18 mouse cellular contexts compared by ENCODE assay signal in the genomic region with DNA sequence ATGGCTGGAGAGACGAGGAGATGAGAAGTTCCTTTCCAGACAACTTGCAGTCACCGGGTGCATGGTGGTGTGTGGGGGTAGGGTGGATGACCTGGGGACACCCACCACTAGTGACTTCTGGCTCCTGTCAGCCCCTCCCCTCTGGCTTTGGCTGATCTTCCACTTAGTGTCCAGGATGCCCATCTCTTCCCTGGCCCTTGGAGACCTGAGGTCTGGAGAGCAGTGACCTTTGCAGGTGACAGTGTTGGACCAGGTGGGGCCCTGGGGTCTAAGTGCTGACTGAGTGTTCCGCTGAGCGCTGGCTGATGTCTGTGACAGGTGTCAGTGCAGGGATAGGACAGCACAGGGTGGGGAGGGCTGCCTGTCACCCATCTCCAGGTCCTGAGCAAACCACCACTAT. TPM values are rescaled to one million over a fixed set of nuclear protein-coding genes. Genes with fewer than 3 reads are reported as not detected.
DNase-seq lines count a peak whose midpoint lies in the region; ATAC-seq and TF ChIP-seq lines count a peak whose summit lies in the region.
"Had no signal": no experiment of that assay in that cellular context is flagged by ENCODE, and none has a peak within 500 bp of the region (broad histone marks: within the 10 kb centered on the region; RNA-seq: fewer than 3 reads in every experiment).

No protein-coding gene starts in this region.

- TF ChIP-seq EP300 in heart, postnatal 0 days (IDR thresholded peaks at IDR 0.05; ENCODE audit: low read depth) = no peak

- DNase-seq in kidney, adult 9 months = peak; percentile 11
- no peak for DNase-seq in kidney, adult 11 months
- DNase-seq in heart, embryonic 10.5 days (ENCODE audit: low spot score) = no peak
- DNase-seq in heart, postnatal 0 days (ENCODE audit: low spot score) = no peak
- no peak for DNase-seq in natural killer cell, adult 2 months (ENCODE audit: low spot score in 2 of 2)
- DNase-seq: adrenal gland, postnatal 36 days; cerebellum, adult 18-20 months; layer of hippocampus, adult 9-11 months; lung, adult 2 months had no signal

- 34% methylated on average over 4 of the region's 4 CpGs for WGBS in heart, embryonic 10.5 days
- WGBS in heart, postnatal 0 days = 27% methylated on average over 4 of the region's 4 CpGs
- 65% methylated on average over 4 of the region's 4 CpGs for WGBS in stomach, embryonic 14.5 days
- WGBS in forebrain, embryonic 13.5 days = 78% methylated on average over 4 of the region's 4 CpGs

- ATAC-seq in heart, postnatal 0 days (ENCODE audit: insufficient read depth, low read depth) = no peak
- no peak for ATAC-seq in stomach, embryonic 14.5 days (ENCODE audit: insufficient number of reproducible peaks, insufficient read depth, low FRiP score, low read depth)
- no peak for ATAC-seq in forebrain, embryonic 13.5 days
- ATAC-seq: midbrain, embryonic 13.5 days had no signal

- TF ChIP-seq CTCF in heart, postnatal 0 days (IDR thresholded peaks at IDR 0.05; ENCODE audit: low read depth) = no peak

- H3K9ac ChIP-seq in heart, postnatal 0 days (replicated peaks; ENCODE audit: low read depth, low read length) = peak overlapping the region; percentile 74
- no peak overlapping the region for H3K9ac ChIP-seq in stomach, embryonic 14.5 days (replicated peaks; ENCODE audit: low read depth, low read length)
- no peak overlapping the region for H3K9ac ChIP-seq in forebrain, embryonic 13.5 days

- peaks cover 38% of the 10 kb centered on the region for H3K27me3 ChIP-seq in heart, embryonic 10.5 days (ENCODE audit: insufficient read depth, poor library complexity, severe bottlenecking)
- H3K27me3 ChIP-seq in heart, postnatal 0 days (ENCODE audit: control insufficient read depth, insufficient read depth, low read length) = no peaks in the 10 kb centered on the region
- peaks cover 9% of the 10 kb centered on the region; the same call in 1 of the 2 replicates for H3K27me3 ChIP-seq in stomach, embryonic 14.5 days (ENCODE audit: control insufficient read depth, insufficient read depth, low read length)
- H3K27me3 ChIP-seq in forebrain, embryonic 13.5 days = peaks cover 47% of the 10 kb centered on the region

- peak overlapping the region; percentile 60 for H3K4me3 ChIP-seq in heart, embryonic 10.5 days
- peak overlapping the region; percentile 51 for H3K4me3 ChIP-seq in heart, postnatal 0 days (ENCODE audit: low read depth, low read length)
- peak overlapping the region; percentile 5 for H3K4me3 ChIP-seq in stomach, embryonic 14.5 days (ENCODE audit: low read depth, low read length)
- H3K4me3 ChIP-seq in forebrain, embryonic 13.5 days = no peak overlapping the region
- H3K4me3 ChIP-seq: midbrain, embryonic 13.5 days; neural tube, embryonic 13.5 days had no signal

- no peaks in the 10 kb centered on the region for H3K9me3 ChIP-seq in heart, embryonic 10.5 days
- H3K9me3 ChIP-seq in heart, postnatal 0 days (replicated peaks; ENCODE audit: control insufficient read depth, low read length) = no peaks in the 10 kb centered on the region
- H3K9me3 ChIP-seq in stomach, embryonic 14.5 days (ENCODE audit: control insufficient read depth, low read depth, low read length) = no peaks in the 10 kb centered on the region
- H3K9me3 ChIP-seq in forebrain, embryonic 13.5 days (replicated peaks) = no peaks in the 10 kb centered on the region
- H3K9me3 ChIP-seq: midbrain, embryonic 13.5 days; neural tube, embryonic 13.5 days had no signal

- H3K4me2 ChIP-seq in heart, postnatal 0 days (ENCODE audit: low read depth, low read length) = peak overlapping the region; percentile 62
- H3K4me2 ChIP-seq in stomach, embryonic 14.5 days (replicated peaks; ENCODE audit: low read depth, low read length) = peak overlapping the region; percentile 29
- H3K4me2 ChIP-seq in forebrain, embryonic 13.5 days = no peak overlapping the region
- H3K4me2 ChIP-seq: neural tube, embryonic 13.5 days had no signal

- peaks cover 16% of the 10 kb centered on the region for H3K36me3 ChIP-seq in heart, embryonic 10.5 days
- H3K36me3 ChIP-seq in heart, postnatal 0 days (replicated peaks; ENCODE audit: control insufficient read depth, insufficient read depth, low read length) = no peaks in the 10 kb centered on the region
- H3K36me3 ChIP-seq in stomach, embryonic 14.5 days (ENCODE audit: control insufficient read depth, insufficient read depth, low read length) = peaks cover 7% of the 10 kb centered on the region; the same call in 1 of the 2 replicates
- H3K36me3 ChIP-seq in forebrain, embryonic 13.5 days (ENCODE audit: poor library complexity, severe bottlenecking) = peaks cover 8% of the 10 kb centered on the region

- H3K4me1 ChIP-seq in heart, embryonic 10.5 days = peaks cover 71% of the 10 kb centered on the region
- H3K4me1 ChIP-seq in heart, postnatal 0 days (ENCODE audit: control insufficient read depth, insufficient read depth) = peaks cover 23% of the 10 kb centered on the region; the same call in 1 of the 2 replicates
- H3K4me1 ChIP-seq in stomach, embryonic 14.5 days (ENCODE audit: control insufficient read depth, insufficient read depth, low read length) = peaks cover 9% of the 10 kb centered on the region
- H3K4me1 ChIP-seq in forebrain, embryonic 13.5 days = peaks cover 23% of the 10 kb centered on the region

- H3K27ac ChIP-seq in heart, embryonic 10.5 days = peak overlapping the region; percentile 97
- H3K27ac ChIP-seq in heart, postnatal 0 days (ENCODE audit: low read depth) = peak overlapping the region; percentile 98
- H3K27ac ChIP-seq in stomach, embryonic 14.5 days (ENCODE audit: low read length) = peak overlapping the region; percentile 67
- no peak overlapping the region for H3K27ac ChIP-seq in forebrain, embryonic 13.5 days
- H3K27ac ChIP-seq: midbrain, embryonic 13.5 days; neural tube, embryonic 13.5 days had no signal

RNA-seq across cellular contexts. Expression of gene Nmrk2, which starts 6.6 kb away (rescaled TPM):
- polyA plus RNA-seq in heart, embryonic 10.5 days (2016; fragmentation: Nextera tagmentation; extraction: Ambion mirVana) = 2.7 and 3.8 TPM in 2 replicates
- 30.5 and 35.2 TPM in 2 replicates for total RNA-seq in heart, postnatal 0 days (2014; rRNA removed; ENCODE audit: low replicate concordance)
- 13.0 and 14.2 TPM in 2 replicates for polyA plus RNA-seq in heart, postnatal 0 days (2015; fragmentation: Nextera tagmentation; extraction: Ambion mirVana)
- 0.14 and 0.35 TPM in 2 replicates for polyA plus RNA-seq in stomach, embryonic 14.5 days (2014; fragmentation: Nextera tagmentation; extraction: Ambion mirVana)
- polyA plus RNA-seq in forebrain, embryonic 13.5 days (2015; fragmentation: Nextera tagmentation; extraction: Ambion mirVana) = not detected in 2 replicates
- total RNA-seq: adrenal gland, postnatal 36 days had no signal
- polyA plus RNA-seq: hindbrain, embryonic 11.5 days; kidney, embryonic 14.5 days; neural tube, embryonic 13.5 days; urinary bladder, adult 2 months had no signal

RNA-seq across cellular contexts. Expression of gene 4930442H23Rik, which starts 11.7 kb away (rescaled TPM):
- not detected in 2 replicates for polyA plus RNA-seq in heart, embryonic 10.5 days (2016; fragmentation: Nextera tagmentation; extraction: Ambion mirVana)
- not detected in 2 replicates for total RNA-seq in heart, postnatal 0 days (2014; rRNA removed; ENCODE audit: low replicate concordance)
- 0.12 TPM in 1 of 2 replicates, not detected in the other for polyA plus RNA-seq in heart, postnatal 0 days (2015; fragmentation: Nextera tagmentation; extraction: Ambion mirVana)
- not detected in 2 replicates for polyA plus RNA-seq in stomach, embryonic 14.5 days (2014; fragmentation: Nextera tagmentation; extraction: Ambion mirVana)
- polyA plus RNA-seq in forebrain, embryonic 13.5 days (2015; fragmentation: Nextera tagmentation; extraction: Ambion mirVana) = not detected in 2 replicates
- total RNA-seq: adrenal gland, postnatal 36 days had no signal
- polyA plus RNA-seq: embryonic facial prominence, embryonic 14.5 days; hindbrain, embryonic 11.5 days; kidney, embryonic 14.5 days; limb, embryonic 11.5 days; lung, adult 2 months; neural tube, embryonic 13.5 days; urinary bladder, adult 2 months had no signal

RNA-seq across cellular contexts. Expression of gene Dapk3, which starts 12.5 kb away (rescaled TPM):
- 56.3 and 78.7 TPM in 2 replicates for polyA plus RNA-seq in heart, embryonic 10.5 days (2016; fragmentation: Nextera tagmentation; extraction: Ambion mirVana)
- total RNA-seq in heart, postnatal 0 days (2014; rRNA removed; ENCODE audit: low replicate concordance) = 56.5 and 72.7 TPM in 2 replicates
- 29.0 and 31.7 TPM in 2 replicates for polyA plus RNA-seq in heart, postnatal 0 days (2015; fragmentation: Nextera tagmentation; extraction: Ambion mirVana)
- polyA plus RNA-seq in stomach, embryonic 14.5 days (2014; fragmentation: Nextera tagmentation; extraction: Ambion mirVana) = 48.9 and 58.7 TPM in 2 replicates
- polyA plus RNA-seq in forebrain, embryonic 13.5 days (2015; fragmentation: Nextera tagmentation; extraction: Ambion mirVana) = 43.5 and 47.7 TPM in 2 replicates

RNA-seq across cellular contexts. Expression of gene Eef2, which starts 18.9 kb away (rescaled TPM):
- 447 and 460 TPM in 2 replicates for polyA plus RNA-seq in heart, embryonic 10.5 days (2016; fragmentation: Nextera tagmentation; extraction: Ambion mirVana)
- 1,828 and 2,004 TPM in 2 replicates for total RNA-seq in heart, postnatal 0 days (2014; rRNA removed; ENCODE audit: low replicate concordance)
- polyA plus RNA-seq in heart, postnatal 0 days (2015; fragmentation: Nextera tagmentation; extraction: Ambion mirVana) = 353 and 370 TPM in 2 replicates
- polyA plus RNA-seq in stomach, embryonic 14.5 days (2014; fragmentation: Nextera tagmentation; extraction: Ambion mirVana) = 416 and 434 TPM in 2 replicates
- 555 and 583 TPM in 2 replicates for polyA plus RNA-seq in forebrain, embryonic 13.5 days (2015; fragmentation: Nextera tagmentation; extraction: Ambion mirVana)

RNA-seq across cellular contexts. Expression of gene Pias4, which starts 27.6 kb away (rescaled TPM):
- 53.5 and 62.2 TPM in 2 replicates for polyA plus RNA-seq in heart, embryonic 10.5 days (2016; fragmentation: Nextera tagmentation; extraction: Ambion mirVana)
- 14.4 and 19.6 TPM in 2 replicates for total RNA-seq in heart, postnatal 0 days (2014; rRNA removed; ENCODE audit: low replicate concordance)
- 19.8 and 20.7 TPM in 2 replicates for polyA plus RNA-seq in heart, postnatal 0 days (2015; fragmentation: Nextera tagmentation; extraction: Ambion mirVana)
- polyA plus RNA-seq in stomach, embryonic 14.5 days (2014; fragmentation: Nextera tagmentation; extraction: Ambion mirVana) = 32.7 and 40.9 TPM in 2 replicates
- polyA plus RNA-seq in forebrain, embryonic 13.5 days (2015; fragmentation: Nextera tagmentation; extraction: Ambion mirVana) = 54.2 and 57.0 TPM in 2 replicates
